Mouse (Mus musculus) stomach, embryonic 14.5 days (tissue): ENCODE measurements around the gene Samd7. TPM values are rescaled to one million over a fixed set of nuclear protein-coding genes. Genes with fewer than 3 reads are reported as not detected.
A peak's percentile ranks its signal among the peaks of the same experiment; 100 is the strongest.

ENCODE experiments used
- ATAC-seq: fragments of 200-750 bp; cut with Nextera tagmentation; 2 replicates; pipeline ENCODE4 v1.8.0; 2017; ENCODE audit warnings: low read depth, moderate TSS enrichment; ENCODE audit not compliant: insufficient number of reproducible peaks, insufficient read depth, low FRiP score
- H3K27ac ChIP-seq: fragments of 300-500 bp; sonication (generic); 2 replicates; pipeline ENCODE4 v1.5.1; 2014; ENCODE audit warnings: mild to moderate bottlenecking, low read length, moderate library complexity, mixed read lengths
- H3K27me3 ChIP-seq: fragments of 300-500 bp; sonication (generic); 2 replicates; pipeline ENCODE4 v1.6.1; 2014; ENCODE audit warnings: low read length, control low read depth, mixed read lengths; ENCODE audit not compliant: control insufficient read depth, insufficient read depth
- H3K36me3 ChIP-seq: fragments of 300-500 bp; sonication (generic); 2 replicates; pipeline ENCODE4 v1.6.1; 2014; ENCODE audit warnings: mild to moderate bottlenecking, control low read depth, low read length, moderate library complexity, mixed read lengths; ENCODE audit not compliant: control insufficient read depth, insufficient read depth
- H3K4me1 ChIP-seq: fragments of 300-500 bp; sonication (generic); 2 replicates; pipeline ENCODE4 v1.6.1; 2014; ENCODE audit warnings: low read length, control low read depth, mixed read lengths; ENCODE audit not compliant: control insufficient read depth, insufficient read depth
- H3K4me2 ChIP-seq: fragments of 300-500 bp; sonication (generic); replicated peaks from 2 replicates; pipeline ENCODE4 v1.6.1; 2014; ENCODE audit warnings: low read depth, low read length, control low read depth
- H3K4me3 ChIP-seq: fragments of 300-500 bp; sonication (generic); 2 replicates; pipeline ENCODE4 v1.5.1; 2014; ENCODE audit warnings: low read depth, low read length, control low read depth
- H3K9ac ChIP-seq: fragments of 300-500 bp; sonication (generic); replicated peaks from 2 replicates; pipeline ENCODE4 v1.6.1; 2014; ENCODE audit warnings: low read depth, mild to moderate bottlenecking, control low read depth, low read length, moderate library complexity, mixed read lengths
- H3K9me3 ChIP-seq: fragments of 300-500 bp; sonication (generic); 2 replicates; pipeline ENCODE4 v1.6.1; 2016; ENCODE audit warnings: low read depth, low read length, control low read depth; ENCODE audit not compliant: control insufficient read depth
- WGBS: fragments of 180-500 bp; shearing (Covaris S2); extraction: QIAGEN DNeasy Blood & Tissue Kit; methylation state at CpG from one replicate; pipeline ENCODE4 v1.1.7; 2014; 5-methylcytosine and 5-hydroxymethylcytosine counted together
- polyA plus RNA-seq: library from polyadenylated mRNA; unstranded; fragments of >200 nt; fragmentation: Nextera tagmentation; extraction: Ambion mirVana; gene quantifications from 2 replicates; pipeline ENCODE4 v1.2.1, GENCODE M21; 2014

Gene Samd7
- polyA plus RNA-seq, 1 experiment from 2014 or later, result not detected

DNA sequence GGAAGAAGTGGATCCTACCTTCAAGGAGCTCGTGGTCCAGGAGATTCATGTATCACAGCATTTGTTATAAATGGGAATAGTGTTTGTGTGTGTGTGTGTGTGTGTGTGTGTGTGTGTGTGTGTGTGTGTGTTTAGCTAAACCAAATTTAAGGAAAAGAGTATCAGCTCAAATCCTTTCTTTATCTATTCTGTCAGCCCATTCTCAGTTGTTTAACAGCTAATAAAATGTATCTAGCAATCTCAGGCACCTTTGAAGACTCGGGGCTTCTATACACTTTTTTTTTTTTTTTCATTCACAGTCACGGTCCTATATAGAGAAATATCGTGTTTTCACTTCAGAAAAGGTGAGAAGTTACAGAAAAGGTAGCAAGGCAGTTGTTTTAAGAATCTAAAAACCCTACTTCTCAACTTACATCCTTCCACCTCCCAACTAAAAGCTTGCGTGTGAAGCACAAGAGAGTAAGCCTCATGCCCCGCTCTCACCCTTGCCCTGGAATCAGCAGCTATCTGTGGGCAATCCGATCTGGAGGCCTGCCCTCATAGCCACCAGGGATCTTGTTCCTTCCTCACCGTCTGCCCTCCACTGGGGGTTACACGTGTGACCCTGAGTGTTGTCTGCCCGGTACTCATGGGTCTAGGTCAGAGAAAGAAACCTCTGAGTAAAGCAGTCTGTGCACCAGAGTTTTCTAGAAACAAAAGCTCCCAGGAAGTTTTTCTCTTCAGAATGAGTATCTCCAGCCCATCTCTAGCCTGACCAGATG lies 23.8 kb downstream of the Samd7 start:
- no peak overlapping the region for H3K4me2 ChIP-seq
- H3K27ac ChIP-seq, result no peak overlapping the region
- WGBS, result 48% methylated on average over 10 of the region's 10 CpGs
- ATAC-seq, result no peak
- H3K27me3 ChIP-seq, result no peaks in the 10 kb centered on the region
- H3K9me3 ChIP-seq, result no peaks in the 10 kb centered on the region
- H3K4me3 ChIP-seq, result no peak overlapping the region
- no peak overlapping the region for H3K9ac ChIP-seq
- no peaks in the 10 kb centered on the region for H3K36me3 ChIP-seq
- no peaks in the 10 kb centered on the region for H3K4me1 ChIP-seq

DNA sequence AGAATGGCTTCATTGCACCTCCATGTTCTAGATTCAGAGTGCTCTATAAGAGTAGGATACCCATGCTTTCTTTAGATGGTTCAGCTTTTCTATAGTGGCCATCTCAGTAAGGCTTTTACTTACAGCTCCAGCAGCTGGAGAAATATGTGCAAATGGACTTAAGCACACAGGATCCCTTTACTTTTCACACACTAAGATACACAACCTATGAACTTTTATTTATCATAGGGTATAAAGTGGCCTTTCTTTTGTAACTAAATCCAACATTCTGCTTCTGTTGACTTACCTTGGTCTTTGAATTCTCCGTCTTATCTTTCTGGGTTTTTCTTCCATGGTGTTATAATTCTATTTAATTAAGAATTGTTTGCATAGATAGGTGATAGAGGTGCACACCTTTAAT lies 25.5 kb downstream of the Samd7 start:
- 83% methylated on average over 1 of the region's 1 CpGs for WGBS
- ATAC-seq, result 0 out of 2 replicates have a peak, but pooled peaks have one; percentile 42
- Histone ChIP-seq H3K36me3 (no peaks in the 10 kb centered on the region), H3K9me3 (no peaks in the 10 kb centered on the region), H3K27ac (no peak overlapping the region), H3K4me3 (no peak overlapping the region), H3K27me3 (no peaks in the 10 kb centered on the region), H3K9ac (no peak overlapping the region), H3K4me2 (no peak overlapping the region), H3K4me1 (no peaks in the 10 kb centered on the region)

DNA sequence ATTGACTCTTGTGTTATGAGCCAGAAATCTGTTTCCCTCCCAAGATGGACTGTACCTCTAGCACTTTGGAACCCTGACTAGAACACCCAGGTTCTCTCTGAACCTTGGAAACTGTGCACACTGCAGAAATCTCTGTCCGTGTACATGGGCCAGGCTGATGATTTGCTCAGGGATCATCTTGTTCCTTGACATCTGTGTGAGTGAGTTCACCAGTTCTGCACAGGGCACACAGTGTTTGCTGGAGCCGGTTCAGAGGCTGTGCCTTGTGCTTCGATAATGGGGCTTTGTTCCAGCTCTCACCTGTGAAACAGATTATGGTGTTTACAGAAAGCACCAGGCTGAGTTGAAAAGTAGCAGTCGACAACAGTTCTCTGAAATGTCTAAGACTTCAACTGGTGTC lies 26.5 kb downstream of the Samd7 start:
- Histone ChIP-seq H3K9me3 (no peaks in the 10 kb centered on the region), H3K9ac (no peak overlapping the region), H3K4me1 (no peaks in the 10 kb centered on the region), H3K27me3 (no peaks in the 10 kb centered on the region), H3K27ac (no peak overlapping the region; the same call in 1 of the 2 replicates), H3K36me3 (no peaks in the 10 kb centered on the region), H3K4me3 (no peak overlapping the region), H3K4me2 (no peak overlapping the region)
- ATAC-seq, result peak; percentile 71
- 49% methylated on average over 4 of the region's 4 CpGs for WGBS

DNA sequence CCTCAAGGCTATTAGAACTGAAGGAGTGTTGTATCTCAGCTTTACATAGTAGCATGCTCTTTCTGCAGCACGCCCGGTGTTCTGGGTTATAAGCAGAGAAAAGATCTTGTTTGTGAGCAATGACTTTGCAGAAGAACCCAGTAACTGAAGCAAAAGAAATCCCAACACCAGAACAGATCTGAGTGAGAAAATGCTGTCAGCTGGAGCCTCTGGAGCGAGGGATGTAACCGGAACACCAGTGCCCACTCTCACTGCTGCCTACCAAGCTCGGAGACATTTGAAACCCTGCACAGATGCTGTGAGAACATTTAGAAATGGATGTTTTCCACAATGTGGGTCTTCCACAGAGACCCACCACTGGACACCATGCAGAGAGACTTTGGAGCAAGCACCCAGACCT lies 28.6 kb downstream of the Samd7 start:
- Histone ChIP-seq H3K9me3 (no peaks in the 10 kb centered on the region), H3K4me2 (no peak overlapping the region), H3K4me3 (no peak overlapping the region), H3K27me3 (no peaks in the 10 kb centered on the region), H3K9ac (no peak overlapping the region), H3K27ac (no peak overlapping the region), H3K4me1 (no peaks in the 10 kb centered on the region), H3K36me3 (no peaks in the 10 kb centered on the region)
- no peak for ATAC-seq
- WGBS, result 85% methylated on average over 5 of the region's 5 CpGs

DNA sequence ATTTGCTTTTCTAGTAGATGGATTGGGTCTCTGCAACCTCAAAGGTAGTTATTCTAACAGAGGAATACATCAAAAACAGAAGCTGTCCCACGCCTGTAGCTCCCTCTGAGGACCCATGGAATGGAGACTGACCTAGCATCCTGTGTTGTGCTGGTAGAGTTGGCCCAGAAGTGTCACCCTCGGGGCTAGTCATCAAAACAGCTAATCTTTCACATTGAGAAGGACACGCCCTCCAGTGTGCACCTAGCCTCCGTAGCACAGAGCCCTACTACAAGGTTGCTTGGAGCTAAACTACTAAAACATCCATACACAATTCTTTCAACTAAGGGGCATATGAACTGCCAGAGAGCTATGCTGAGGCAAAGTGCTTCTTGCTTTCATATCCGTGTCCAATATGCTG lies 31.9 kb downstream of the Samd7 start:
- Histone ChIP-seq H3K9me3 (no peaks in the 10 kb centered on the region), H3K27ac (no peak overlapping the region), H3K4me1 (no peaks in the 10 kb centered on the region), H3K27me3 (no peaks in the 10 kb centered on the region), H3K4me3 (no peak overlapping the region), H3K4me2 (no peak overlapping the region), H3K9ac (no peak overlapping the region), H3K36me3 (no peaks in the 10 kb centered on the region)
- no peak for ATAC-seq
- WGBS, result 63% methylated on average over 5 of the region's 5 CpGs

DNA sequence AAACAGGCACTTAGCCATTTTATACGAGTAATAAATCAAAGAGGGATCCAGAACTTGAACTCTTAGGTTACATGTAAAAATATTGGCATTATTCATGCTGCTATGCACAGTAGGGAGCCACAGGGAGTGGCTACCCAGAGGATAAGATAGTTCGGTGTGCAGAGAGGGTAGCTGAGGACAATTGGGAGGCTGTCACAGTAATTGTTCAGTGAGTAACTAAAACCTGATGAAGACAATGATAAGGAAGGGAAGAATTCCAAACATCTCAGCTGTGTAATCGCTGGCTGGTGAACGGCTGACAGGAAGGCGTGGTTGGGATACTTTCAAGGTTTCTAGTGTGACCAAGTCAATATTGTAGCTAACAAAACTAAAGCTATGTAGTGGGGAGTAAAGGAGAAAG lies 42.4 kb downstream of the Samd7 start:
- Histone ChIP-seq H3K4me2 (no peak overlapping the region), H3K4me3 (no peak overlapping the region), H3K9ac (no peak overlapping the region), H3K4me1 (no peaks in the 10 kb centered on the region), H3K27me3 (no peaks in the 10 kb centered on the region), H3K27ac (no peak overlapping the region), H3K9me3 (no peaks in the 10 kb centered on the region), H3K36me3 (no peaks in the 10 kb centered on the region)
- WGBS, result 18% methylated on average over 5 of the region's 5 CpGs
- ATAC-seq, result no peak

DNA sequence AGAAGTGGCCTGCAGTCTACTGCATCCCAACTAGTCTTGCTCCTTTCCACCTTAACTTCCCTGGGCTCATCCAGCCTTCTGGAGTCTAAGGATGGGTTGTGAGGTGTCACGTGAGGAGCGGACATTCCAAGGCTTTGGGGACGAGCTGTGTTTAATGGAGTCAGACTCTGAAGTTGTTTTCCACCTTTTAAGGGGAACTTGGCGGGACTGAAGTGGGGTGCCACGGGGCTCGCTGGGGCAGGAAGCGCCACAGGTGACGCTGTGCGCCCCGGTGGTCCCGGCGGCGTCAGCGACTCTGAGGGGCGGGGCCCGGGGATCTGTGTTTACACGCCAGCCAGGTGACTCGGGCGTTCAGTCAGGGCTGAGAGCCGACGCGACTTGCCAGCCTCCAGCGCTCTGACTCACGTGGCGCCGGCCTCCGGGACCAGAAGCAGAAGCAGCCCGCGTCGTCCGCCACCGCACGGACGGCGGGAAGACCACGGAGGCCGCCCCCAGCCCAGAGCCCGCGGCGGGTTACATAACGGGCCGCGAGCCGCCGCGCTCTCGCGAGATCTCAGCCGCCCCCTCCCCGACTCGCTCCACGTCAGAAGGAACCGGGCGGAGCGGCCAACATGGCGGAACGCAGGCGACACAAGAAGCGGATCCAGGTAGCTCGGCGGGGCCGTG lies 46.8 kb downstream of the Samd7 start, which contains the start of gene Sec62:
Sec62 (plus strand) TSS at position 139 of the 666 bp plus-strand sequence.
- no peaks in the 10 kb centered on the region for H3K9me3 ChIP-seq
- no peaks in the 10 kb centered on the region for H3K4me1 ChIP-seq
- H3K9ac ChIP-seq, result peak within 1 kb of the TSS; percentile 96
- peak within 1 kb of the TSS; percentile 94 for H3K27ac ChIP-seq
- H3K36me3 ChIP-seq, result no peaks in the 10 kb centered on the region
- ATAC-seq, result peak; percentile 96
- peak within 1 kb of the TSS; percentile 79 for H3K4me2 ChIP-seq
- no peaks in the 10 kb centered on the region for H3K27me3 ChIP-seq
- peak within 1 kb of the TSS; percentile 98 for H3K4me3 ChIP-seq
- under 1% methylated on average over 62 of the region's 62 CpGs for WGBS

DNA sequence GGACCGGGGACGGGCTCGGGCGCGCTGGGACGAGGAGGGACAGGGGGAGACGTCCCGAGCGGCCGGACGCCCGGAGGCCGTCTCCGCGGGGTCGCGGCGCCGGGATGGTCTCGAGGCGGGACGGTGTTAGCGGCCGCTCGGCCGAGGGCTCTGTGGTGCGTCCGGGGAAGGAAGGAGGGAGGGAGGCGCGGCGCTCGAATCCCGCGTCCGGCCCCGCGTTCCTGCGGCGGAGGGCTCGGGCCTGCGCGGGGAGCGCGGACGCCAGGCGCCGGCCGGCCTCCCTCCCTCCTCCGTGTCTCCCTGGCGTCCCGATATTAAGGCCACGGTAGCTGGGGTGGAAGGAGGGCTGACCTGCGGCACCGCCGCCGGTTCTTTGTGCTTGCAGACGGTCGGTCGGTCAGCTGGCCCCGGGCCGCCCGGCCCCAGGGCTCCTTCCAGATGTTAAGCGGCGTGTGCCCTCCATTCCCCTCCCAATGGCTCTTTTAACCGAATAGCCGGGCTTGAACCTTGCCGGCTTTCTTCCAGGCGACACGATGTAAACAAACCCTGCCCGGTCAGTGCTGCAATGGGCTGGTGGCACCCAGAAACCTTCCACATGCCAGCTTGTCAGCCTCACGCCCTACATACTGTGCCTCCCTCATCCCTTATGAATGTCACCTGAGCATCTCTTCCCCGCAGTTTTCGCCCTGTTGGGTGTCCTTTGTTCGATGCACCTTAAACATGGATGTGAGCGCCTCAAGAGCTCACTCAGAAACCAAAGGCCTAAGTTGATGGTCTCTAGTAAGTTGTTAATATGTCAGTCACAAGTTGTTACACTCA lies 47.5 kb downstream of the Samd7 start:
- peak; percentile 74 for ATAC-seq
- no peaks in the 10 kb centered on the region for H3K36me3 ChIP-seq
- H3K9me3 ChIP-seq, result no peaks in the 10 kb centered on the region
- no peaks in the 10 kb centered on the region for H3K4me1 ChIP-seq
- WGBS, result under 1% methylated on average over 72 of the region's 75 CpGs
- peak overlapping the region; percentile 96 for H3K9ac ChIP-seq
- peak overlapping the region; percentile 79 for H3K4me2 ChIP-seq
- H3K27me3 ChIP-seq, result no peaks in the 10 kb centered on the region
- H3K27ac ChIP-seq, result peak overlapping the region; percentile 94
- peak overlapping the region; percentile 98 for H3K4me3 ChIP-seq
